Mouse (Mus musculus) thymus, adult 18-20 months (tissue): ENCODE measurements around the gene Chd1.
"Not testable (repeated sequence)": the region's sequence is repeated elsewhere in the genome, so short reads cannot be mapped to it uniquely, and the experiment has no call there.

ENCODE experiments used
- DNase-seq, 2 experiments: peaks; one replicate each; pipeline ENCODE4 v3.0.0; 2022; ENCODE audit warnings: mixed read lengths in 2 of 2

Chd1 gene

DNA sequence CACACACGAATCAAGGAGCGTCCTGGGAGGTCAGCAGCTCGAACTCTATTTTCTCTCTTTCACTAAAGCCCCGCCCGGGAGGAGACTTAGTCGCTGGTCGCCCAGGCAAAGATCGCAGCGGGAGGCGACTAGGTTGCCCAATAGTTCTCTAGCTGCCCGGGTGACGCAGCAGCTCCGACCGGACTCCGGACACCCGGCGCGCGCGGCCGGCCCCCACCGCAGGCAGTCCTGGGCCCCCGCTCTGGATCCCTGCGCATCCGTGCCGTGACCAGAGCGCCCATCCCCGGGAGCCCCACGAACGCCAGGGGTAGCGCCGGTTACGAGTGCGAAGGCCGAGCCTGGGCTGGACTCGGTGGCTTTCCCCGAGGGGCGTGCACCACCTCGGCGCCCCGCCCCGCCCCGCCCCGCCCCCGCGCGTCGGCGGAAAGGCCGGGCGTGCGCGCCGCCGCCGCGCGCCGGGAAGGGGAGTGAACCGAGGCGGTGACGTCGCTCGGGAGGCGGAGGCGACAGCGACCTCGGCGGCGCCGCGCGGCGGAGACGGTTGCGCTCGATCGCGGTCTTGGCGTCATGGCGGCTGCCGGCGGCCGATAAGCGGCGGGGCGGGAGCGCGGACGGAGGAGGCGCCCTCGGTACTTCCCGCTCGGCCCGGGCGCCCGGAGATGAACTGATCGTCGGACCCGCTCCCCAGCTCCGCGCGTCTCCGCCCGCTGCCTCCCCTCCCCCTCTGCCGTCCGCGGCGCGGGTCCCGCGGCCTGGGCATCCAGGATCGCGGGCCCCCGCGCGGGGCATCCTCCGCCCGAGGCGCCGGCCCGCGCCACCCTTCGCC, at the start of gene Chd1:
TSS of gene Chd1 (plus strand) at position 493 of the 826 bp plus-strand sequence.
- peak; percentile 77 to 81 for DNase-seq

GRCm38 (mm10) chr17:15656881-15657607, 47.7 kb upstream of the Chd1 start:
- DNase-seq, result no peak

DNA sequence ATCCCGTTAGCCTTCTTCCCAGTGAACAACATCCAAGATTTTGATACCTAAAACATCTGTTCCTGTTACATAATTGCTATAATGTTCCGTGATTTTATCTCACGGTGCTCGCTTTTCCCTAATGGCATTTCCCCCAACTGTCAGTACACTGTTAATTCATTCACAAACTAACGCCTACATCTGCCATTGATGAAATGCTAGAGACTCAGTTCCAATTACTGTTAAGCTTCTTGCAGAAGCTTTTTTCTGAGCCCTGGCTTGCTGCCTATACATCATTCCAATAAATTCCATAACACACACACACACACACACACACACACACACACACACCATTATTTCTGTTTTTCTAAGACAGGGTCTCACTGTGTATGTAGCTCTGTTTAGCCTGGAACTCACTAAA, 31.9 kb upstream of the Chd1 start:
- no peak for DNase-seq

- DNase-seq, result peak; percentile 70 to 82
Observed at GRCm38 (mm10) chr17:15677970-15678645, 26.7 kb upstream of the Chd1 start.

DNA sequence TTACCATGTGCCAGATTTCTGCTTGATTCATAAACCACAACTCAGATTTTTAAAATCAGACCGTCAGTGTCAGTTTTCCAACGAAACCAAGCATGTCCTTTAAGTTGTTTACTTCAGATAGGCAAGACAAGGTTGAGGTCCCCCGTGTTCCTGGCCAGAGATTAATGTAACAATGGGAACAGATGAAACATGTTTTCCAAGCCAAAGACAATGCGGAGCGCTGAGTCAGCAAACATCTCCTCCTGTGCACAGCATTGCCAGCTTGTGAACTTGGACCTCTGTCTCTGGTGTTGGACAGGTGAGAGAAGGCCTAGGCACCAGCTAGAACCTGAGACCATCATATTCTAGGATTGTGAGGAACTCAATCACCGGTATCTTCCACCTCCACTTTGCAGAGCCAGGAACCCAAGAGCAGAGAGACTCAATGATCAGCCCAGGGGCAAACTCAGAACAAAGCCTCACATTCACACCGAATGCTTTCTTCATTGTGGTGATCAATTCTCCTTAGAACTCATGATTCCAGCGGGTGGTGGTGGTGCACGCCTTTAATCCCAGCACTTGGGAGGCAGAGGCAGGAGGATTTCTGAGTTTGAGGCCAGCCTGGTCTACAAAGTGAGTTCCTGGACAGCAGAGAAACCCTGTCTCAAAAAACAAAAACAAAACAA, 24.7 kb upstream of the Chd1 start:
- no peak for DNase-seq

DNA sequence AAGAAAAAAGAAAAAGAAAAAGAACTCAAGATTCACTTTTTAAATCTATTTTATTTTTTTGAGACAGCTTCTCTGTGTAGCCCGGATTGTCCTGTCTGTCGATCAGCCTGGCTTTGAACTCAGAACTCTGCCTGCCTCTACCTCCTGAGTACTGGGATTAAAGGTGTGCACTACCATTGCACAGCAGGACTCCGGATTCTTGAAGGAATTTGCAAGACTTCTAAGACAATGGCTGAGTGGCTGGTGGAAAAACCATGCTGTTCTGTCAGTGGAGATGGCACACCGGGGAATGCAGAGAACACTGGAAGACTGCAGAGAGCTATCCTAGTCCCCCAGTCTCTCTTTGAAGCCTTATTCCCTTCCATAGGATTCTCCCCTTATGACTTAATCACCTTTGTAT, 24.1 kb upstream of the Chd1 start:
- DNase-seq, result no peak

GRCm38 (mm10) chr17:15686396-15686795, 18.4 kb upstream of the Chd1 start:
- DNase-seq, result peak in 1 of 2 experiments; percentile 31

GRCm38 (mm10) chr17:15690304-15690703, 14.5 kb upstream of the Chd1 start:
- DNase-seq, result no peak

GRCm38 (mm10) chr17:15695566-15695965, 9.2 kb upstream of the Chd1 start:
- no peak for DNase-seq

DNA sequence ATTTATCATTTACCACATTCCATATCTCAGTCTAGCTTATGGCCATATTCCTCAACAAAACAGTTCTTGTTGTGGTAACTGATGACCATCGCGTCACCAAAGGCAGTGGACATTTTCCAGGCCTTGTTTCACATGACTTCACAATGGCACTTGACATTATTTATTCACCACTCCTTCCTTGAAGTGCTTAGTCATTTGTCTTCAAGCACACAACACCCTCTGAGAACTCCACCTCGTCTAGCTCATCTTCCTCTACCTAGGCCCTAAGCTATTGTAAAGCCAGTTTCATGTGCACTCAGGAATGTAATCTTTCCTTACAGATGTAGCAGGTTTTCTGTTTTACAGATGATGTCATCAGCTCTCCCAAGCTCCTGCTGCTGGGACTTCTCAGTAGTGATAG, 5.8 kb upstream of the Chd1 start:
- DNase-seq, result no peak

GRCm38 (mm10) chr17:15701505-15701904, 3.3 kb upstream of the Chd1 start:
- no peak for DNase-seq

DNA sequence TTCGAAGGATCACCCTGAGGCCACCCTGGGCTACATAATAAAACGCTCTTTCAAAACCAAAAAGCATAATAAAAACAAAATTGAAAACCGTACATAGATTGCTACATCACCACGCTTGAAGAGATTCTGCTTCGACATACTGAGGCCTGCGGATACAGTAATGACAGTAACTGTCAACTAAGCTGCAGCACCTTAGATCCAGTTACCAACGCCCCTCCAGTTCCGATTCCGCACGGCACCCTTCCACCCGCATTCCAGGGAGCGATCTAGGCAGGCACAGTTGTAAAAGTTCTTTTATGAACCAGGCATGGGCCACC, 651 bp upstream of the Chd1 start:
- DNase-seq, result no peak

GRCm38 (mm10) chr17:15705303-15706284, 827 bp downstream of the Chd1 start:
- peak; percentile 58 to 78 for DNase-seq

- DNase-seq, result no peak
Observed at GRCm38 (mm10) chr17:15714507-15714906, 9.7 kb downstream of the Chd1 start.

- DNase-seq, result peak; percentile 23 to 25
Observed at GRCm38 (mm10) chr17:15715013-15715902, 10.5 kb downstream of the Chd1 start.

DNA sequence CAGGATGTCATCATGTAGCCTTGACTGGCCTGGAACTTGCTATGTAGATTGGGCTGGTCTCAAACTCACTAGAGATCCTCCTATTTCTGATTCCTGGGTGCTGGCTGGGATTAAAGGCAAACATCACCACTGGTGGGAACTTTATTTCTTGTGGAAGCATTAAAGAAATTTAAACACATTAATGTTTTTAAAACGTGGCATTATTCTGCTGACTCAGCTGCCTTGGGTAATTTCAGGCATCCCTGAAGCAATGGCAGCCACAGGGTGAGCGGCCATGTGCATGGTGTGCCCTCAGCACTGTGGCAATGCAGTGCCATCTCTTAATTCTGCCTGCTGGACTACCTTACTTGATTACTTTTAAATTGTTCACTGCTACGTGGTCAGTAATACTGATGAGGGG, 11.2 kb downstream of the Chd1 start:
- no peak for DNase-seq

DNA sequence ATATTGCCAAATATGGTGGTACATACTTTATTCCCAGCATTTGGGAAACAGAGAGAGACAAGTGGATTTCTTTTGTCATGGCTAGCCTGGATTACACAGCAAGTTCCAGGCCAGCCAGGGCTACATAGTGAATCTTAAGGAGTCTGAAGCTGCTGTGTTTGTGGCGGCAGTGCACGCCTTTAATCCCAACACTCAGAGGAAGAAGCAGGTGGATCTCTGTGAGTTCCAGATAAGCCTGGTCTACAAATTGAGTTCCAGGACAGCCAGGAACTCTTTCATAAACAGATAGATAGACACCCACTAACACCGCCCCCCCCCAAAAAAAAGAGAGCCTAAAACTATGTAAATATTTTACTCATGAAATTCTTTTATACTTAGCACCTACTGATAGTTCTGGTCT, 16.1 kb downstream of the Chd1 start:
- no peak for DNase-seq

DNA sequence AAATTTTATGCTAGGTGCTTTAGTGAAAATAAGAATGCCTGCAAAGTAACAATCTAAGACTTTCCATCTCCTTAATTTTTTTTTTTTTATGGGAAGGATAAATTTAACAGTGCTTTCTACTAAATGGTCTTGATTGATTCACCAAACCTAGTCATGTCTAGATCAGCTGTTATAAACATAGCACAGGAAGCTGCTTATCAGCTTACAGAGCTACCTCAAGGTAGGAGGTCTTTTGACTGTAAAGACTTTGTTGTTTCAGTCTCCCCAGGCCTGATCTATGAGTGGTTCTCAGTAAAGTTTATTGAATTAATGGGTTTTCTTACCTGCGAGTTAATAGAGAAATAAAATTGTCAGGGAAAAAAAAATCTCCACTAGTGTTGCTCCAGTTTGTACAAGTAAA, 18.5 kb downstream of the Chd1 start:
- no peak for DNase-seq

DNA sequence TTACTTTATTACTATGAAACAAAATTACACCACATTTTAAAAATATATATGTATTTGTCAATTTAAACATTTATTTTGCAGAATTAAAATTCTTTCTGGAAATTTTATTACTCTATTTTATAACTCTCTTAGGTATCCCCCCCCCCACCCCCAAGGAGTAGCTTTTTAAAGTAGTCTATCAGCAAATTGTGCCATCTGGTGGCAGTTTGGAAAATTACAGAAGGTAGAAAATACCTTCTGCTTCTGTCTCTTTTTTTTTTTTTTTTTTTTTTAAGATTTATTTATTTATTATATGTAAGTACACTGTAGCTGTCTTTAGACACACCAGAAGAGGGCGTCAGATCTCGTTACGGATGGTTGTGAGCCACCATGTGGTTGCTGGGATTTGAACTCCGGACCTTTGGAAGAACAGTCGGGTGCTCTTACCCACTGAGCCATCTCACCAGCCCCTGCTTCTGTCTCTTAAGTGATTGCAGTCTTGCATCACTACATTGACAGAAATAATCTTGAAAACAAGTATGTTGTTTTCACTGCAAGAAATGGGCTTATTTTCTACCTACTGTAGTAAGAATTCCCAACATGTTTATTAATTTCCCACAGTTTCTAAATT, 19.2 kb downstream of the Chd1 start:
- not testable (repeated sequence) for DNase-seq

DNA sequence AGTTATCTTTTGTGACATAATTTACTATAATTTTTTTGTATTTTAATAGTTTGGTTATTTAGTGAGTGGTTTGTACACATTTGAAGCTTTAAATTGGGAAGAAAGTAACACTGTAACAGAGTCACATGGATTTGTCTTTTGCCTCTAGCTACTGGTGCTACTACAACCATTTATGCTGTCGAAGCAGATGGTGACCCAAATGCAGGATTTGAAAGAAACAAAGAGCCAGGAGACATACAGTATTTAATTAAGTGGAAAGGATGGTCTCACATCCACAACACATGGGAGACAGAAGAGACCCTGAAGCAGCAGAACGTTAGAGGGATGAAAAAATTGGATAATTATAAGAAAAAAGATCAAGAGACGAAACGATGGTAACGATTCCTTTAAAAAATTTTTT, 26.9 kb downstream of the Chd1 start:
- no peak for DNase-seq
